Comparison of ENCODE assay signal across 14 mouse cellular contexts in the genomic region with DNA sequence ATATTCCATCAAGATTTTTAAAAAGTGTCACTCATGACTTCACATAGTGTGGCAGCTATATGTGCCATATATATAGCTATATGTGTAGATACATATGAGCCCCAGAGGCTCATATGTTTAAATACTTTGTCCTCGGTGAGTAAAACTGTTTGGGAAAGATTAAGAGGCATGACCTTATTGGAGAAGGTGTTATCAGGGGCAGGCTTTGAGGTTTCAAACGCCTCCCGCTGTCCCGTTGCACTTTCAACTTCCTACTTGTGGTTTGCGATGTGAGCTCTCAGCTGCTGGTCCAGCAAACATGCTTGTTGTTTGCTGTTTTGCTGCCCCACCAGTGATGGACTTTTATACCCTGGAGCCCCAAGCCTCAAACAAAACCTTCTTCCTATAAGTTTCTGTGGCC. TPM values are rescaled to one million over a fixed set of nuclear protein-coding genes. Genes with fewer than 3 reads are reported as not detected.
"Had no signal": no experiment of that assay in that cellular context is flagged by ENCODE, and none has a peak within 500 bp of the region (broad histone marks: within the 10 kb centered on the region; RNA-seq: fewer than 3 reads in every experiment).

No protein-coding gene starts in this region.

- DNase-seq: kidney, adult 2 months; kidney, postnatal 14 days; left cerebral cortex, postnatal 4 days; lung, adult 2 months; lung, postnatal 36 days; thymus, postnatal 14 days had no signal

- H3K27me3 ChIP-seq: kidney, embryonic 15.5 days; limb, embryonic 13.5 days; midbrain, embryonic 15.5 days; neural tube, embryonic 12.5 days had no signal

- H3K9me3 ChIP-seq: kidney, embryonic 15.5 days; midbrain, embryonic 15.5 days had no signal

- H3K9ac ChIP-seq: kidney, embryonic 15.5 days; limb, embryonic 13.5 days; liver, embryonic 14.5 days; midbrain, embryonic 15.5 days; neural tube, embryonic 12.5 days had no signal

- H3K4me2 ChIP-seq: kidney, embryonic 15.5 days; limb, embryonic 13.5 days; midbrain, embryonic 15.5 days; neural tube, embryonic 12.5 days had no signal

- H3K36me3 ChIP-seq: kidney, embryonic 15.5 days; limb, embryonic 13.5 days; midbrain, embryonic 15.5 days; neural tube, embryonic 12.5 days had no signal

- H3K4me1 ChIP-seq: kidney, embryonic 15.5 days; limb, embryonic 13.5 days; midbrain, embryonic 15.5 days; neural tube, embryonic 12.5 days had no signal

- ATAC-seq: lung, postnatal 0 days; midbrain, embryonic 15.5 days had no signal

- H3K27ac ChIP-seq: kidney, embryonic 15.5 days; limb, embryonic 13.5 days; liver, embryonic 14.5 days; midbrain, embryonic 15.5 days; neural tube, embryonic 12.5 days; stomach, postnatal 0 days had no signal

- H3K4me3 ChIP-seq: kidney, embryonic 15.5 days; limb, embryonic 13.5 days; midbrain, embryonic 15.5 days; neural tube, embryonic 12.5 days had no signal

RNA-seq across cellular contexts. Expression of a gene that starts 40.1 kb away (rescaled TPM):
- total RNA-seq: monocyte, adult 5-6 weeks had no signal
